Mouse (Mus musculus): ENCODE results near the gene Ppp2r3a. TPM values are rescaled to one million over a fixed set of nuclear protein-coding genes. Genes with fewer than 3 reads are reported as not detected.

Ppp2r3a gene
- polyA plus RNA-seq, 1 experiment, result 2.7 TPM

- Histone ChIP-seq H3K36me3 (ENCODE audit: control insufficient read depth, insufficient read depth, low read length) (no peaks in the 10 kb centered on the region), H3K4me3 (ENCODE audit: control insufficient read depth, insufficient read depth, low read length) (no peak overlapping the region), H3K27me3 (ENCODE audit: control insufficient read depth, insufficient read depth, low read length) (no peaks in the 10 kb centered on the region), H3K4me1 (replicated peaks; ENCODE audit: control insufficient read depth, insufficient read depth, low read length) (no peaks in the 10 kb centered on the region), H3K27ac (ENCODE audit: control insufficient read depth, insufficient read depth, low read length) (no peak overlapping the region)
- WGBS, result 96% methylated on average over 3 of the region's 3 CpGs
- TF ChIP-seq POLR2A (IDR thresholded peaks at IDR 0.05; ENCODE audit: control insufficient read depth, extremely low read depth, insufficient read depth, low read length, poor library complexity) (no peak), CTCF (IDR thresholded peaks at IDR 0.05; ENCODE audit: borderline replicate concordance, control insufficient read depth, extremely low read depth, insufficient read depth, low read length, poor library complexity) (no peak)
- no peak for DNase-seq
These were observed 181.8 kb downstream of the Ppp2r3a start for GRCm38 (mm10) chr9:101069781-101070180.

DNA sequence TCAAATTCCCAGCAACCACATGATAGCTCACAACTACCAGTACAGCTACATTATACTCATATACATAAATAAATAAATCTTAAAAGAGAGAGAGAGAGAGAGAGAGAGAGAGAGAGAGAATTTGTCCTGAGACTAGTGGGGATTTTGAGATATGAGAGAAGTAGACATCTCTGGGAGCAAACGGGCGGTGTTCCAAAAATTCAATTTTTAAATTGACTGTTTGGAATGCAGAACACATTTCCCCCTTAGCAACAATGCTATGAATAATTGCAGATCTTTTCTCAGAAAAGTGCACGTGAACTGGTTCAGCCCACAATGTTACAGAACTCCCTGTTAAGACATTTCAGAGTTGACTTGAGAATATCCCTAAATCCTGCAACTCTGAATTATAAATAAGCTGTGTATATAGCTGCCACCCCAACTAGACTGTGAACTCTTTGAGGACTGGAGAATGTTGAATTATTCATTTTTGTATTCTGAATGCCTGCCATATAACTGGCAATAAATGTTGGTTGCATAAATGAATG lies 186.5 kb downstream of the Ppp2r3a start:
- no peak overlapping the region for H3K27ac ChIP-seq (ENCODE audit: control insufficient read depth, insufficient read depth, low read length)
- no peaks in the 10 kb centered on the region for H3K27me3 ChIP-seq (ENCODE audit: control insufficient read depth, insufficient read depth, low read length)
- TF ChIP-seq CTCF (IDR thresholded peaks at IDR 0.05; ENCODE audit: borderline replicate concordance, control insufficient read depth, extremely low read depth, insufficient read depth, low read length, poor library complexity), result no peak
- TF ChIP-seq POLR2A (IDR thresholded peaks at IDR 0.05; ENCODE audit: control insufficient read depth, extremely low read depth, insufficient read depth, low read length, poor library complexity), result no peak
- H3K4me1 ChIP-seq (replicated peaks; ENCODE audit: control insufficient read depth, insufficient read depth, low read length), result peaks cover 6% of the 10 kb centered on the region
- H3K36me3 ChIP-seq (ENCODE audit: control insufficient read depth, insufficient read depth, low read length), result no peaks in the 10 kb centered on the region
- no peak for DNase-seq
- H3K4me3 ChIP-seq (ENCODE audit: control insufficient read depth, insufficient read depth, low read length), result no peak overlapping the region
- 97% methylated on average over 3 of the region's 3 CpGs for WGBS

- no peak overlapping the region for H3K27ac ChIP-seq (ENCODE audit: control insufficient read depth, insufficient read depth, low read length)
- no peak for DNase-seq
- TF ChIP-seq POLR2A (IDR thresholded peaks at IDR 0.05; ENCODE audit: control insufficient read depth, extremely low read depth, insufficient read depth, low read length, poor library complexity) (no peak), CTCF (IDR thresholded peaks at IDR 0.05; ENCODE audit: borderline replicate concordance, control insufficient read depth, extremely low read depth, insufficient read depth, low read length, poor library complexity) (no peak)
- H3K36me3 ChIP-seq (ENCODE audit: control insufficient read depth, insufficient read depth, low read length), result no peaks in the 10 kb centered on the region
- peaks cover 6% of the 10 kb centered on the region for H3K4me1 ChIP-seq (replicated peaks; ENCODE audit: control insufficient read depth, insufficient read depth, low read length)
- 92% methylated on average over 6 of the region's 6 CpGs for WGBS
- no peaks in the 10 kb centered on the region for H3K27me3 ChIP-seq (ENCODE audit: control insufficient read depth, insufficient read depth, low read length)
- H3K4me3 ChIP-seq (ENCODE audit: control insufficient read depth, insufficient read depth, low read length), result no peak overlapping the region
These were observed 189.3 kb downstream of the Ppp2r3a start for GRCm38 (mm10) chr9:101062253-101062780.

GRCm38 (mm10) chr9:101061035-101061434 lies 190.6 kb downstream of the Ppp2r3a start:
- peak; percentile 82 for DNase-seq
- TF ChIP-seq CTCF (IDR thresholded peaks at IDR 0.05; ENCODE audit: borderline replicate concordance, control insufficient read depth, extremely low read depth, insufficient read depth, low read length, poor library complexity), result no peak
- no peak for TF ChIP-seq POLR2A (IDR thresholded peaks at IDR 0.05; ENCODE audit: control insufficient read depth, extremely low read depth, insufficient read depth, low read length, poor library complexity)
- Histone ChIP-seq H3K36me3 (ENCODE audit: control insufficient read depth, insufficient read depth, low read length) (no peaks in the 10 kb centered on the region), H3K4me1 (replicated peaks; ENCODE audit: control insufficient read depth, insufficient read depth, low read length) (peaks cover 6% of the 10 kb centered on the region), H3K27me3 (ENCODE audit: control insufficient read depth, insufficient read depth, low read length) (no peaks in the 10 kb centered on the region), H3K4me3 (ENCODE audit: control insufficient read depth, insufficient read depth, low read length) (no peak overlapping the region), H3K27ac (ENCODE audit: control insufficient read depth, insufficient read depth, low read length) (peak overlapping the region; percentile 99)
- WGBS, result 22% methylated on average over 11 of the region's 11 CpGs

- no peak for DNase-seq
- 97% methylated on average over 4 of the region's 4 CpGs for WGBS
- Histone ChIP-seq H3K4me1 (replicated peaks; ENCODE audit: control insufficient read depth, insufficient read depth, low read length) (peaks cover 6% of the 10 kb centered on the region), H3K27ac (ENCODE audit: control insufficient read depth, insufficient read depth, low read length) (no peak overlapping the region), H3K27me3 (ENCODE audit: control insufficient read depth, insufficient read depth, low read length) (no peaks in the 10 kb centered on the region), H3K36me3 (ENCODE audit: control insufficient read depth, insufficient read depth, low read length) (no peaks in the 10 kb centered on the region), H3K4me3 (ENCODE audit: control insufficient read depth, insufficient read depth, low read length) (no peak overlapping the region)
- no peak for TF ChIP-seq POLR2A (IDR thresholded peaks at IDR 0.05; ENCODE audit: control insufficient read depth, extremely low read depth, insufficient read depth, low read length, poor library complexity)
- TF ChIP-seq CTCF (IDR thresholded peaks at IDR 0.05; ENCODE audit: borderline replicate concordance, control insufficient read depth, extremely low read depth, insufficient read depth, low read length, poor library complexity), result no peak
These were observed 194.4 kb downstream of the Ppp2r3a start for GRCm38 (mm10) chr9:101057156-101057555.

Other genes with a start within 250 kb of the Ppp2r3a start
- 43.4 and 43.8 TPM in 2 replicates for gene Pccb, start 216.9 kb downstream of the Ppp2r3a start, polyA plus RNA-seq (2012; rRNA removed)
- gene Msl2, start 177.7 kb downstream of the Ppp2r3a start, polyA plus RNA-seq (2012; rRNA removed), result 64.0 and 91.7 TPM in 2 replicates

Data from thymus, adult 2 months (tissue).